Mouse (Mus musculus) lung, postnatal 0 days (tissue): ENCODE data around the gene Rdh16f1.

Experiments
- CTCF ChIP-seq: IDR thresholded peaks from 2 replicates; pipeline ENCODE4 v1.5.1; 2016; ENCODE audit warnings: antibody characterized with exemption, mild to moderate bottlenecking
- EP300 ChIP-seq: IDR thresholded peaks from 2 replicates; pipeline ENCODE4 v1.6.1; 2016; ENCODE audit warnings: antibody characterized with exemption, mild to moderate bottlenecking, control low read depth

- no peak for TF ChIP-seq CTCF
- no peak for TF ChIP-seq EP300
These were observed 56.3 kb downstream of the Rdh16f1 start for GRCm38 (mm10) chr10:127815888-127816287.
